Mouse (Mus musculus) retina, postnatal 7 days (tissue): ENCODE results near the gene Otud6a.
"Not testable (repeated sequence)": the region's sequence is repeated elsewhere in the genome, so short reads cannot be mapped to it uniquely, and the experiment has no call there.

Experiments used
- DNase-seq: peaks from one replicate; pipeline ENCODE4 v3.0.0-alpha.2; 2012; ENCODE audit warnings: low read depth, low spot score

The Otud6a gene

GRCm38 (mm10) chrX:100428693-100429092 is at the start of gene Otud6a:
TSS of gene Otud6a (plus strand) at chrX:100429013.
- no peak for DNase-seq

- no peak for DNase-seq
These were observed 38.9 kb upstream of the Otud6a start for GRCm38 (mm10) chrX:100389887-100390286.

GRCm38 (mm10) chrX:100392304-100392703 is 36.5 kb upstream of the Otud6a start:
- peak; percentile 14 for DNase-seq

GRCm38 (mm10) chrX:100394223-100394861 is 34.5 kb upstream of the Otud6a start:
- no peak for DNase-seq

GRCm38 (mm10) chrX:100395026-100395425 is 33.8 kb upstream of the Otud6a start:
- no peak for DNase-seq

GRCm38 (mm10) chrX:100400900-100401299 is 27.9 kb upstream of the Otud6a start:
- DNase-seq: no peak

GRCm38 (mm10) chrX:100401657-100402056 is 27.2 kb upstream of the Otud6a start:
- DNase-seq: no peak

- DNase-seq: no peak
These were observed 19.6 kb upstream of the Otud6a start for GRCm38 (mm10) chrX:100409245-100409644.

GRCm38 (mm10) chrX:100432311-100432710 is 3.5 kb downstream of the Otud6a start:
- no peak for DNase-seq

GRCm38 (mm10) chrX:100442617-100443016 is 13.8 kb downstream of the Otud6a start, which contains the start of gene Awat2:
TSS of gene Awat2 (minus strand) at chrX:100442717.
- DNase-seq: not testable (repeated sequence)

GRCm38 (mm10) chrX:100443532-100443931 is 14.7 kb downstream of the Otud6a start:
- DNase-seq: no peak

- DNase-seq: no peak
These were observed 39.2 kb downstream of the Otud6a start for GRCm38 (mm10) chrX:100468047-100468446.

GRCm38 (mm10) chrX:100470126-100470525 is 41.3 kb downstream of the Otud6a start:
- no peak for DNase-seq

GRCm38 (mm10) chrX:100471491-100471890 is 42.7 kb downstream of the Otud6a start:
- no peak for DNase-seq

- DNase-seq: no peak
These were observed 46.9 kb downstream of the Otud6a start for GRCm38 (mm10) chrX:100475569-100476223.
